Mouse (Mus musculus): Measurements from ENCODE around the gene Rnls.

Gene Rnls

DNA sequence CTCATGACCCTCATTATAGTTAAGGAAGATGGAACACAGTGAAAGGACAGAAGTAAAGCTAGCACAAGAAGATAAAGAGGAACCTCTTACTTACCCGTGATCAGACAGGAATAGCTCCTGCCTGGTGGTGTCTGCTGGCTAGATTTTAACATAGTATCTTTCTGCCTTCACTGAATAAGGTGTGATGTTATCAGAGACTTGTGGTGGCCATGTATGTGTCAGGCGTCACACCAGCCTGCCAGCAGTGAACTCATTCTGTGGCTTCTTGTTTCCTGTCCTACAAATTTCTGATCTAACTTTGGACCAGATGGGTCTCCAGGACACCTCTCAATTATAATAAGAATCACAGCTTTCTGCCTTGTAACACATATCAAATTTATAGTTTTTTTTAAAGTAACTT is 129.7 kb downstream of the Rnls start:
- no peak for DNase-seq (ENCODE audit: low read depth, low spot score)

DNA sequence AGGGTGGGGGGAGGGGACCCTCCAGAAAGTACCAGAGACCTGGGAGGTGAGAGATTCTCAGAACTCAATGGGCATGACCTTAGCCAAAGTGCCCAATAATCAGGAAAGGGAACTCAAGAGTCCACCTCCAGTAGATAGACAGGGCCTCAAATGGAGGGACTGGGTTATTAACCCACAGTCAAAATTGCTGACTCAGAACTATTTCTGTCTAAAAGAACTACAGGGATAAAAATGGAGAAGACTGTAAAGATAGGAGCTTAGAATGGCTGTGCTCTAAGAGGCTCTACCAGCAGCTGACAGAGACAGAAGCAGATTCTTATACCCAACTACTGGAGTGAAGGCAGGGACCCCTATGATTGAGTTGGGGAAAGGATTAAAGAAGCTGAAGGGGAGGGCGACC is 132.9 kb downstream of the Rnls start:
- no peak for DNase-seq (ENCODE audit: low read depth, low spot score)

DNA sequence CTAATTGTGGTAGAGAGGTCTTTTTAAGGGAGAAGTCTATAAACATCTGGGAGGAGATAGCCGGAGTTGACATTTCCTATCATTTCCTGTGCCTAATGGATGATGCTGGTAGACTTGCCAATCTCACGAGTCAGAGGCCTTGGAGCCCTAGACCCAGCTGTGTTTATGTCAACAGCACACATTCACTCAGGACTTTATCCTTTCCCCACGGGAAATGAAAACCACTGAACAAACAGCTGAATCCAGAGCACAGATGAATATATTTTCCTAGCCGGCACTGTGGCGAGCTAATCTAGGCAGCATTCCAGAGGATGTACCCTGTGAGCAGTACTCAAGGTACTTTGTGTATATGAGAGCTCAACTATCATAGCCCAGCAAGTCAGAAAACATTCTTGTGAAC is 138.2 kb downstream of the Rnls start:
- DNase-seq (ENCODE audit: low read depth, low spot score): peak; percentile 30

- DNase-seq (ENCODE audit: low read depth, low spot score): peak; percentile 88
These were observed 139.9 kb downstream of the Rnls start for GRCm38 (mm10) chr19:33252226-33252625.

DNA sequence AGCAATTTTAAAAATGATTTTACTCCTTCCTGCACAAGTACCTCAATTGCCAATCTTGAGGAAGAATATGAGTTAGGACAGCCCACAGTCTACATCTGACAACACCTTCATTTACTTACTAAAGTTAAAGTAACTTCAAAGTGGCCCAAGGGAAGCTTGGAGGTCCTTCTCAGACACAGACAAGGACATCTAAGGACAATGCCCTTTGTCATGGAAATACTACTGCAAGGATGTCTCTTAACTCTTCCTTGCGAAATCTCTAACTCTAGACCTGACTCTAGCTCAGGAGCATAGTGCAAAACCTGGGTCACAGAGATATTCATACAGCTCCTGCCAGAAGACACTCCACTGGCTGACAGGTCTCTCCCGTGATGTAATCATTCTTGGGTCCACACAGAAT is 147.9 kb downstream of the Rnls start:
- no peak for DNase-seq (ENCODE audit: low read depth, low spot score)

DNA sequence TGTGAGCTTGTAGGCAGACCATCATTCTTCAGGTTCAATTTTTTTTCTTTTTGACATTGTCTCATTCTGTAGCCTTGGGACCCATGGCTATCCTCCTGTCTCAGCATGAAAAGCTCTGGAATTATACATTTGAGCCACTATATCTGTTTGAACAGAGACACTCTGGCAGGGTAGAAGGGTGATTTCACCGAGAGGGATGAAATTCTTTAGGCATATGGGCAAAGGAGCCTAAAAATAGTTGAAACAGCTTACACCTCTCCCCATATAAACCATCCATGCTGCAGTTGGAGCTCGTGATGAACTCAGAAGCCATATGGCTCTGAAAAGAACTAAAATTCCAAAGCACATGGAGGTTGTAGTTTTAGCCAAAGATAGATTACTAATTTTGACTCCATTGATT is 151.7 kb downstream of the Rnls start:
- DNase-seq (ENCODE audit: low read depth, low spot score): peak; percentile 82

- DNase-seq (ENCODE audit: low read depth, low spot score): peak; percentile 67
These were observed 159.2 kb downstream of the Rnls start for GRCm38 (mm10) chr19:33232902-33233301.

GRCm38 (mm10) chr19:33231303-33231702 is 160.8 kb downstream of the Rnls start:
- no peak for DNase-seq (ENCODE audit: low read depth, low spot score)

- DNase-seq (ENCODE audit: low read depth, low spot score): peak; percentile 89
These were observed 165.1 kb downstream of the Rnls start for GRCm38 (mm10) chr19:33227004-33227403.

- DNase-seq (ENCODE audit: low read depth, low spot score): peak; percentile 62
These were observed 166.0 kb downstream of the Rnls start for GRCm38 (mm10) chr19:33225858-33226705.

DNA sequence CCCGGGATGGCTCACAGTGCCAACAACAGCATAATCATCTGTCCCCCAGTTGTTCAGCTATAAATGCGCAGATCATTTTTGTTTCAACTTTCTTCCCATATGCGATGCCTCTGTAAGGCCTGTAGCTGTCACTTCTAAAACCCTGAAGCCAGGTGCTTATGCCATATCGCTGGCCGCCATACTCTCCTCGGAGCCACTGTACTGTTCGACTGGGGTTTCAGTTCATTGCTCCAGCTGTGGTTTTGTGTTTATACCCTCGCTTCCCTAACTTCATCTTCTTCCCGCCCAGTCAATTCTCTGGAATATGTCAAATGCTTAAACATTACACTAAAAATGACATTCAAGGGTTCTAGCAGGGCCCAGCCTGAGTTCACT is 167.1 kb downstream of the Rnls start:
- no peak for DNase-seq (ENCODE audit: low read depth, low spot score)

DNA sequence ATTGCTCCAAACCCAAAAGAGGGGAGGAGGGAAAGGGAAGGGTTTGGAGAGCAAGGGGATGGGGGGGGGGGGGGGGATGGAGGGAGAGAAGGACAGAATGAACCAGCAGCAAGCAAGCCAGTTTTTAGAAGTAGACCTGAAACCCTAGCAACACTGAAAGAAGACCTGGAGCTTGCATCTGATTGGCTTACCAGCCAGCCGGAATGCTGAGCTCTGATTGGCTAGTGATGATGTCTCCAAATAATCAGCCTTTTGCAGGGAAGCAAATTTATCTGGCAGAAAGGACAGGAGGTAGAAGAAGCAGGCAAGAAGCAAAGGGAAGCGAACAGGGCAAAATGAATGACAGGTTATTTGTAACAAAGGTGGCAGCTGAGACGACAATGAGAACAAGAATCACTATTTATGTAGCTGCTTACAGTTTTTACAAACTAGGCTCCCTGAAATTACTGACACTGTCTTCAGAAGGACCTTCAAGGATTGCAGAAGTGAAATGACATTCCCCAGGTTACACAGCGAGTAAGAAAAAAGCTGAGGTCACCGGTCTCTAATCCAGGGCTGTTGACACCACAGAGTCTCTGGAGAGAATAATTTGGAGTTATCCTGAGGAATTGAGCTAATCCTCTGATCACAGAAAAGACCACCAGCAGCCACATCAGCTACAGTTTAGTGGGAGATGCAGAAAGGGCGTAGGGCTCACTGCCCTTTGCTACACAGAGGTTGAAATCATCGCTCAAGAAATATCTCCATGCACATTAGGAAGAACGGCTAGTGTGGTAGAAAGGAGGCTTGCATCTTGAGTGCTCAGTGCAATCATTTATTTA is 167.7 kb downstream of the Rnls start:
- DNase-seq (ENCODE audit: low read depth, low spot score): peak; percentile 98

GRCm38 (mm10) chr19:33223766-33224165 is 168.3 kb downstream of the Rnls start:
- no peak for DNase-seq (ENCODE audit: low read depth, low spot score)

GRCm38 (mm10) chr19:33223276-33223675 is 168.8 kb downstream of the Rnls start:
- peak; percentile 40 for DNase-seq (ENCODE audit: low read depth, low spot score)

GRCm38 (mm10) chr19:33222595-33223223 is 169.4 kb downstream of the Rnls start:
- DNase-seq (ENCODE audit: low read depth, low spot score): no peak

GRCm38 (mm10) chr19:33217791-33218300 is 174.2 kb downstream of the Rnls start:
- no peak for DNase-seq (ENCODE audit: low read depth, low spot score)

- DNase-seq (ENCODE audit: low read depth, low spot score): no peak
These were observed 182.4 kb downstream of the Rnls start for GRCm38 (mm10) chr19:33209709-33210108.

GRCm38 (mm10) chr19:33207991-33208390 is 184.1 kb downstream of the Rnls start:
- DNase-seq (ENCODE audit: low read depth, low spot score): no peak

GRCm38 (mm10) chr19:33205389-33205788 is 186.7 kb downstream of the Rnls start:
- no peak for DNase-seq (ENCODE audit: low read depth, low spot score)

GRCm38 (mm10) chr19:33202422-33202821 is 189.7 kb downstream of the Rnls start:
- no peak for DNase-seq (ENCODE audit: low read depth, low spot score)

GRCm38 (mm10) chr19:33201181-33201580 is 190.9 kb downstream of the Rnls start:
- no peak for DNase-seq (ENCODE audit: low read depth, low spot score)

DNA sequence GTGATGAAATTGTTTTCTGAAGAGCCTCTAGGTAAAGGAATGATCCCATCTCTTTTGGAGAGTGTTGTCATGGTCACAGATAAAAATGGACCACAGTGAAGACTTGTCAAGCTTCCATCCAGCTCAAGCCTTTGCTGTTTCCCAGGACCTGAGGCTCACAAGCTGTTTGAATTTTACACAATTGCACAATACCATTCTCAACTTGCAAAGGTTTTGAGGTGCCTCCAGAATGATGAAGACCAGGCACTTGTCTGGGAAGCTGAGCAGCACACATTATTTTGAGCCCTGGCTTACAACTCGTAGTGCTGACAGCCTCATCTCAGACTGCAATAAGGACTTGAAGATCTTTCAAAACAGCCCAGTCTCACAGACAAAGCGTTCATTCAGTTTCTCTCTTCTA is 200.0 kb downstream of the Rnls start:
- peak; percentile 3 for DNase-seq (ENCODE audit: low read depth, low spot score)
